Mouse (Mus musculus): ENCODE data around the gene Mbnl1. TPM values are rescaled to one million over a fixed set of nuclear protein-coding genes. Genes with fewer than 3 reads are reported as not detected.

The Mbnl1 gene
- total and polyA plus RNA-seq, 3 experiments, result 174 to 332 (median 249) TPM

DNA sequence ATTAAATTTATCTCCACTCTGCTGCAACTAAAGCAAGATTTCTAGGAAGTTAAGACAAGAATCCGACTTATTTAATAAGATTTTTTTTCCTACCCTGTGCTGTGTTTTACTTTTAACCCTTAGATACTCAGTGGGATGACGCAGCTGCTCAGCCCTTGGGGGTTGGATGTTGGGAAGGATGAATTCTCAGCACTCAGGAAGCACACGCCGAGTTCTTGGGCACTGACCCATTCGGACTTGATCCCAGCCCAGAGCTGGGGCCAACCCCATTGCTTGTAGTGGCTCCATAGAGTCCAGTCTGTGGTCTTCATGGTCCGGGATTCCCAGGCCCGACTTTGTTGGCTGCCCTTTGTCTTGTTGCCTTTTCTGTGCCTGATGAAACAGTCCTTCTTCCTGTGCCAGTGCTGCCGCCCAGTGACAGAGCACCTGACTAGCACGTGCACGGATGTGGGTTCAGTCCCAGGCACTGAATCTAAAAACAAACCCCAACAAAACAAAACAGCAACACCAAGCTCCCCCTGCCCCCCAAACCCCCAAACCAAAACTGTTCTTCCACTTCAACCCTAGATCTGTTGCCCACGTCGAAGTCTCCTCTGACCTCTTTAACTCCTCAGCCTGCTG is 43.5 kb downstream of the Mbnl1 start:
- Histone ChIP-seq H3K27ac (ENCODE audit: insufficient read depth, low read depth) (peak overlapping the region; percentile 37), H3K4me3 (replicated peaks in 1 of 3; ENCODE audit: low read depth in 2 of 3, low read length in 2 of 3, poor library complexity in 1 of 3) (peak overlapping the region in 1 of 3 experiments; percentile 33)
- peak; percentile 70 for DNase-seq (ENCODE audit: extremely low read depth)

DNA sequence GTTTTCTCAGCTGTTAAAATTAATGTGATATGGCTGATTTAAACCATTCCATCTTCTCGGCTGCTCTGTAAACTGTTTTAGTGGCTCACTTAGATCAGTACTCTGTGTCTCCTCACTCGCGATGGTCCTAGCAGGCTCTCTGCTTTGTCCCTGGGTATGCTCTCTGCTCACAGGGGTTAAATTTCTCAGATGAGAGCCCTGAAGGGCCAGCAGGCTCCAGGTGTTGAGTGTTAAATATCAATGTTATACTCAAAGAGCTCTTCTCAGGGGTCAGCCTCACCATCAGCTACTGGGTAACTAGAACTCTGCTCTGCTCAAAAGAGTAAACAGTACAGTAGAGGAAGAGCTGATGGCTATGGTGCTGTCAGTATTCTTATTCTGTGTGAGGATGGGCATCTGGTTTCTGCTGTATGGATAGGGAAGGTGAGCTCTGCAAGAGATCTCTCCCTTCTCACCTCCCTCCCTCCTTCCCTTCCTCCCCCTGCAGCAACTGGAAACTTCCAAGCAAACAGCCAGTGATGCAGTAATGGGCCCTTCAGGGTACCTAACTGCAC is 44.7 kb downstream of the Mbnl1 start:
- peaks cover 3 to 24% of the 10 kb centered on the region in 2 experiments for H3K36me3 ChIP-seq (replicated peaks in 1 of 2; ENCODE audit: control insufficient read depth in 1 of 2, insufficient read depth in 1 of 2, low read length in 1 of 2)
- H3K27ac ChIP-seq (ENCODE audit: insufficient read depth, low read depth), result no peak overlapping the region
- peaks cover 70% of the 10 kb centered on the region for H3K79me2 ChIP-seq (replicated peaks; ENCODE audit: control insufficient read depth, extremely low read depth, insufficient read depth, poor library complexity, severe bottlenecking)
- H3K4me1 ChIP-seq (ENCODE audit: control insufficient read depth in 1 of 2, insufficient read depth in 2 of 2), result peaks cover 6 to 81% of the 10 kb centered on the region in 2 experiments
- H3K27me3 ChIP-seq (replicated peaks), result no peaks in the 10 kb centered on the region
- no peak for TF ChIP-seq POLR2AphosphoS2 (IDR thresholded peaks at IDR 0.05; ENCODE audit: low read depth, low read length)
- TF ChIP-seq CHD1 (IDR thresholded peaks at IDR 0.05; ENCODE audit: low read depth, low read length), result no peak
- TF ChIP-seq KAT2A (IDR thresholded peaks at IDR 0.05; ENCODE audit: insufficient replicate concordance, low read length), result no peak
- no peak for TF ChIP-seq MEF2A (IDR thresholded peaks at IDR 0.05; ENCODE audit: borderline replicate concordance, low read depth, low read length)
- no peak for TF ChIP-seq USF1 (IDR thresholded peaks at IDR 0.05; ENCODE audit: low read depth, low read length)
- TF ChIP-seq JUND (conservative IDR thresholded peaks at IDR 0.05; ENCODE audit: low read depth, low read length), result no peak
- no peak for TF ChIP-seq TBP (conservative IDR thresholded peaks at IDR 0.05; ENCODE audit: low read depth, low read length)
- no peak for TF ChIP-seq RAD21 (IDR thresholded peaks at IDR 0.05; ENCODE audit: low read depth, low read length)
- no peak for TF ChIP-seq PAX5 (IDR thresholded peaks at IDR 0.05; ENCODE audit: low read length)
- TF ChIP-seq ZC3H11A (IDR thresholded peaks at IDR 0.05; ENCODE audit: low read depth, low read length), result no peak
- no peak for TF ChIP-seq SMC3 (IDR thresholded peaks at IDR 0.05; ENCODE audit: low read depth, low read length)
- no peak for TF ChIP-seq ELF1 (IDR thresholded peaks at IDR 0.05; ENCODE audit: low read depth, low read length)
- TF ChIP-seq USF2 (conservative IDR thresholded peaks at IDR 0.05; ENCODE audit: low read depth, low read length), result no peak
- H3K9me3 ChIP-seq (replicated peaks; ENCODE audit: low read length), result no peaks in the 10 kb centered on the region
- no peak overlapping the region for H3K9ac ChIP-seq (ENCODE audit: insufficient read depth, low read depth)
- DNase-seq (ENCODE audit: extremely low read depth), result no peak
- dilution Hi-C loops (cut with MboI; ENCODE audit: extremely low pct_ligation_motif_present, extremely low pct_unique_long_range_greater_than_20kb, low sequenced_read_pairs), result no loop called here
- no peak overlapping the region for H3K4me3 ChIP-seq (replicated peaks in 1 of 3; ENCODE audit: low read depth in 2 of 3, low read length in 2 of 3, poor library complexity in 1 of 3)
- in situ Hi-C loops (cut with MboI; ENCODE audit: low pct_ligation_motif_present, low pct_unique_long_range_greater_than_20kb, low sequenced_read_pairs), result no loop called here
- no peak overlapping the region for H3K4me2 ChIP-seq (ENCODE audit: insufficient read depth, low read depth, poor library complexity, severe bottlenecking)

More for the DNA sequence above, 43.5 kb downstream of the Mbnl1 start:
- Histone ChIP-seq H3K36me3 (replicated peaks in 1 of 2; ENCODE audit: control insufficient read depth in 1 of 2, insufficient read depth in 1 of 2, low read length in 1 of 2) (peaks cover 3 to 27% of the 10 kb centered on the region in 2 experiments), H3K9ac (ENCODE audit: insufficient read depth, low read depth) (peak overlapping the region; percentile 17; the same call in 1 of the 2 replicates), H3K9me3 (replicated peaks; ENCODE audit: low read length) (no peaks in the 10 kb centered on the region), H3K27me3 (replicated peaks) (no peaks in the 10 kb centered on the region), H3K79me2 (replicated peaks; ENCODE audit: control insufficient read depth, extremely low read depth, insufficient read depth, poor library complexity, severe bottlenecking) (peaks cover 71% of the 10 kb centered on the region), H3K4me1 (ENCODE audit: control insufficient read depth in 1 of 2, insufficient read depth in 2 of 2) (peaks cover 6 to 79% of the 10 kb centered on the region in 2 experiments), H3K4me2 (ENCODE audit: insufficient read depth, low read depth, poor library complexity, severe bottlenecking) (peak overlapping the region; percentile 52)
- TF ChIP-seq MYC (IDR thresholded peaks at IDR 0.05; ENCODE audit: low read depth, low read length) (peak; percentile 91), RAD21 (IDR thresholded peaks at IDR 0.05; ENCODE audit: low read depth, low read length) (peak; percentile 80), CTCF (conservative IDR thresholded peaks at IDR 0.05 in 1 of 2, IDR thresholded peaks at IDR 0.05 in 1 of 2; ENCODE audit: low read depth in 2 of 2, low read length in 2 of 2) (peak in 1 of 2 experiments; percentile 74; a peak in 2 of 4 replicates), JUND (conservative IDR thresholded peaks at IDR 0.05; ENCODE audit: low read depth, low read length) (no peak), ZC3H11A (IDR thresholded peaks at IDR 0.05; ENCODE audit: low read depth, low read length) (peak; percentile 10; the same call in 1 of the 2 replicates), NRF1 (IDR thresholded peaks at IDR 0.05; ENCODE audit: low read depth, low read length) (no peak), BHLHE40 (IDR thresholded peaks at IDR 0.05; ENCODE audit: low read depth, low read length) (peak; percentile 99), TCF12 (IDR thresholded peaks at IDR 0.05; ENCODE audit: low read depth, low read length) (0 out of 2 replicates have a peak, but pooled peaks have one; percentile 12), SMC3 (IDR thresholded peaks at IDR 0.05; ENCODE audit: low read depth, low read length) (peak; percentile 85), USF2 (conservative IDR thresholded peaks at IDR 0.05; ENCODE audit: low read depth, low read length) (no peak), CHD2 (IDR thresholded peaks at IDR 0.05; ENCODE audit: low read length) (no peak), MAFK (IDR thresholded peaks at IDR 0.05; ENCODE audit: insufficient replicate concordance, low read length) (no peak), GABPA (IDR thresholded peaks at IDR 0.05; ENCODE audit: insufficient replicate concordance, low read depth, low read length) (no peak), ETS1 (conservative IDR thresholded peaks at IDR 0.05; ENCODE audit: low read depth, low read length) (peak; percentile 43; the same call in 1 of the 2 replicates), HCFC1 (IDR thresholded peaks at IDR 0.05; ENCODE audit: low read depth, low read length) (no peak), SIN3A (IDR thresholded peaks at IDR 0.05; ENCODE audit: low read length) (peak; percentile 56; the same call in 1 of the 2 replicates), ZKSCAN1 (IDR thresholded peaks at IDR 0.05; ENCODE audit: borderline replicate concordance, low read depth, low read length) (no peak), ZNF384 (IDR thresholded peaks at IDR 0.05; ENCODE audit: low read depth, low read length) (no peak), MAZ (IDR thresholded peaks at IDR 0.05; ENCODE audit: low read depth, low read length) (no peak), MAX (IDR thresholded peaks at IDR 0.05; ENCODE audit: low read length) (peak; percentile 96), UBTF (IDR thresholded peaks at IDR 0.05; ENCODE audit: low read depth, low read length) (no peak), EP300 (IDR thresholded peaks at IDR 0.05; ENCODE audit: low read length) (no peak), ELF1 (IDR thresholded peaks at IDR 0.05; ENCODE audit: low read depth, low read length) (peak; percentile 59; the same call in 1 of the 2 replicates), IRF4 (IDR thresholded peaks at IDR 0.05; ENCODE audit: low read depth, low read length) (peak; percentile 77), PAX5 (IDR thresholded peaks at IDR 0.05; ENCODE audit: low read length) (no peak), JUN (IDR thresholded peaks at IDR 0.05; ENCODE audit: insufficient read depth, low read depth, low read length) (no peak), NELFE (IDR thresholded peaks at IDR 0.05; ENCODE audit: low read depth, low read length) (no peak), TBP (conservative IDR thresholded peaks at IDR 0.05; ENCODE audit: low read depth, low read length) (no peak), USF1 (IDR thresholded peaks at IDR 0.05; ENCODE audit: low read depth, low read length) (no peak), POLR2A (IDR thresholded peaks at IDR 0.05; ENCODE audit: low read depth, low read length) (no peak; the same call in 1 of the 2 replicates), MEF2A (IDR thresholded peaks at IDR 0.05; ENCODE audit: borderline replicate concordance, low read depth, low read length) (peak; percentile 67), RCOR1 (conservative IDR thresholded peaks at IDR 0.05; ENCODE audit: low read depth, low read length) (no peak), ZMIZ1 (IDR thresholded peaks at IDR 0.05; ENCODE audit: low read depth, low read length) (no peak), E2F4 (IDR thresholded peaks at IDR 0.05; ENCODE audit: insufficient replicate concordance, low read depth, low read length) (no peak), CHD1 (IDR thresholded peaks at IDR 0.05; ENCODE audit: low read depth, low read length) (peak; percentile 54; the same call in 1 of the 2 replicates), MXI1 (IDR thresholded peaks at IDR 0.05; ENCODE audit: low read depth, low read length) (peak; percentile 76), POLR2AphosphoS2 (IDR thresholded peaks at IDR 0.05; ENCODE audit: low read depth, low read length) (no peak; the same call in 1 of the 2 replicates), KAT2A (IDR thresholded peaks at IDR 0.05; ENCODE audit: insufficient replicate concordance, low read length) (no peak)
- dilution Hi-C loops (cut with MboI; ENCODE audit: extremely low pct_ligation_motif_present, extremely low pct_unique_long_range_greater_than_20kb, low sequenced_read_pairs) (no loop called here), in situ Hi-C loops (cut with MboI; ENCODE audit: low pct_ligation_motif_present, low pct_unique_long_range_greater_than_20kb, low sequenced_read_pairs) (no loop called here)

All from CH12.LX (cell line).